Mouse (Mus musculus): Measurements from ENCODE around the gene Ndufa5. TPM values are rescaled to one million over a fixed set of nuclear protein-coding genes. Genes with fewer than 3 reads are reported as not detected.

Gene Ndufa5
- 281 and 290 TPM in 2 replicates for polyA plus RNA-seq (2014; fragmentation: Nextera tagmentation; extraction: Ambion mirVana)

DNA sequence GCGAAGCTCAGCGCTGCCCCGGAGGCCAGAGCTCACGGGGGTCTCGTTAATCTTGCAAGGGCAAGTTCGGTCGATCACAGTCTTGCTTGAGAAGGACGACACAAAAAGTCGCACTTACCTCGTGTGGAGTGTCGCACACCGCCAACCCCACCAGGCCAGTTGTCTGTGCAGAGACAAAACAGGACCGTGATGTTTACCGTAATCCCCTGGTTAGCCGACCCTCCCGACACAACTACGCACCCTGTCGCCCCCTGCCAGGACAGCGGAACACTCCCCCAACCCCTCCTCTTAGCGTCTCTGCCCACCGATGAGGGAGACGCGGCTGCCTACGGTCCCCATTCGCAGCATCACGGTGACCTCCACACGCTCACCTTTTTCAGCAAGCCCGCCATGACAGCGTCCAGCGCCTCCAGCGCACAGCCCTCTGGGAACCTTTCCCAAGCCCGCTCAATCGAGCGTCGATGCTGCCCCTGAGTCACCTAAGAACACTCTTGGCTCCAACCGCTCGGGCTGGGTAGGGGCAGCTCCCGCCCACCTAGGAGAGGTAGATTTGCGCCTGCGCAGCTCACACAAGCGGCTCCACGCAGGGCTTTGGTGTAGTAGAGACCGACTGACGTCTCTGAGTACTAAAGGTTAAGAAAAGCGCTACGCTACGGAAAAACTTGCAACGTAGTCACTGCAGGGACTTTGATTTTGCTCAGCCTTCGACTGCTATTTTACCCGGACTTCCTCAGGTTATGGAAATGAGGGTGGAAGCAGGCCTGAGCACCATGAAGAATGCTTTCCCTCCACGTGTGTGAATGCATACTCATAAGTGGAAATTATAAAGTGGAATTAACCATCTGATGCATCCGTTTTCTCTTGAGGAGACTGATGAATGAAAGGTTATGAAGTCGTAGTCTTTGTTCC is at the start of gene Ndufa5:
Ndufa5 (minus strand) TSS at position 859 of the 909 bp plus-strand sequence.
- DNase-seq (ENCODE audit: low spot score), result peak; percentile 94
- Histone ChIP-seq H3K27me3 (ENCODE audit: control insufficient read depth, insufficient read depth, low read length) (no peaks in the 10 kb centered on the region), H3K9ac (ENCODE audit: low read length) (peak within 1 kb of the TSS; percentile 68), H3K9me3 (ENCODE audit: control insufficient read depth, low read length) (no peaks in the 10 kb centered on the region), H3K36me3 (ENCODE audit: control insufficient read depth, insufficient read depth, low read length) (no peaks in the 10 kb centered on the region; the same call in 1 of the 2 replicates), H3K4me3 (ENCODE audit: low read depth, low read length) (peak within 1 kb of the TSS; percentile 80), H3K4me1 (ENCODE audit: control insufficient read depth, insufficient read depth, low read length) (peaks cover 5% of the 10 kb centered on the region; the same call in 1 of the 2 replicates), H3K27ac (replicated peaks; ENCODE audit: low read depth, low read length) (no peak within 1 kb of the TSS), H3K4me2 (ENCODE audit: low read depth, severe bottlenecking) (peak within 1 kb of the TSS; percentile 49)
- peak; percentile 98 for ATAC-seq (ENCODE audit: insufficient number of reproducible peaks, low FRiP score, low TSS enrichment, low read depth)
- WGBS, result under 1% methylated on average over 53 of the region's 53 CpGs

DNA sequence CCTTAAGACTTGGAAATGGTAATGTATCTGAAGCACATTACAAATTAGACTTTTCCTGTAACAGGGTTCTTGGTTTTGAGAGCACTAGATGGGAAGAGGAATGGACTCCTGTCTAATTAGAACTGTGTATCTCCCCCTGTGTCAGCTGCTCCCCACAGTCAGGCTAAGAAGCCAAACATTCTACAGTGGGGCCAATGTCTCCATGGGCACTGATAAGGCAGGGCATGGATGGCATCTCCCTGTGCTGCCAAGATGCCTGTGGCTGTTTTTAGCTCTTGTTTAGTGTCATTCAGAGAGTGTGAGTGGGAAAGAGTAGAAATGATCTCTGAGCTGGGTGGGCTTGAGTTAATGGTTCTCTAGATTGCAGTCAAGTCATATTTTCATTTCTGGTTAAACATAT is 45.5 kb upstream of the Ndufa5 start:
- no peak overlapping the region for H3K4me2 ChIP-seq (ENCODE audit: low read depth, severe bottlenecking)
- no peaks in the 10 kb centered on the region for H3K4me1 ChIP-seq (ENCODE audit: control insufficient read depth, insufficient read depth, low read length)
- no peak overlapping the region for H3K4me3 ChIP-seq (ENCODE audit: low read depth, low read length)
- H3K27ac ChIP-seq (replicated peaks; ENCODE audit: low read depth, low read length), result no peak overlapping the region
- no peak overlapping the region for H3K9ac ChIP-seq (ENCODE audit: low read length)
- ATAC-seq (ENCODE audit: insufficient number of reproducible peaks, low FRiP score, low TSS enrichment, low read depth), result no peak
- DNase-seq (ENCODE audit: low spot score), result no peak
- H3K36me3 ChIP-seq (ENCODE audit: control insufficient read depth, insufficient read depth, low read length), result no peaks in the 10 kb centered on the region
- H3K27me3 ChIP-seq (ENCODE audit: control insufficient read depth, insufficient read depth, low read length), result no peaks in the 10 kb centered on the region
- H3K9me3 ChIP-seq (ENCODE audit: control insufficient read depth, low read length), result no peaks in the 10 kb centered on the region

DNA sequence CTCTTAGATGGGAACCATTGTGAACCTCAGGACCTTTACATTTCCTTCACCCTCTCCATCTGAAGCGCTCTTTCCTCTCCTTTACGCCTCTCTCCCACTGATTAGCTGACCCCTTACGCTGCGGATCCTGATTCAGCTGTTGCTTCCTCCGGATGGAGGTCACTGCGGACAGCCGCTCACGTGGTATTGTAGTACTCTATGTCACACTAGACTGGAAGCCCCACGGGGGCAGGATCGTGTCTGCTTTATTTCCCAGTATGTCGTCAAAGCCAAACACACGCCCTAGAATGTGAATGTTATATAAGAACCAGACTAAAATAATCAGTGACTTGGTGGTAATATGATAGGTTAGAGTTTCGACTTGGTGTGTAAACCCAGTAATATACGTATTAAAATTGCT is 44.6 kb upstream of the Ndufa5 start:
- Histone ChIP-seq H3K4me3 (ENCODE audit: low read depth, low read length) (no peak overlapping the region), H3K27me3 (ENCODE audit: control insufficient read depth, insufficient read depth, low read length) (no peaks in the 10 kb centered on the region), H3K36me3 (ENCODE audit: control insufficient read depth, insufficient read depth, low read length) (no peaks in the 10 kb centered on the region), H3K9me3 (ENCODE audit: control insufficient read depth, low read length) (no peaks in the 10 kb centered on the region), H3K4me1 (ENCODE audit: control insufficient read depth, insufficient read depth, low read length) (no peaks in the 10 kb centered on the region), H3K4me2 (ENCODE audit: low read depth, severe bottlenecking) (no peak overlapping the region), H3K9ac (ENCODE audit: low read length) (no peak overlapping the region), H3K27ac (replicated peaks; ENCODE audit: low read depth, low read length) (no peak overlapping the region)
- DNase-seq (ENCODE audit: low spot score) (no peak), ATAC-seq (ENCODE audit: insufficient number of reproducible peaks, low FRiP score, low TSS enrichment, low read depth) (no peak)
- 91% methylated on average over 14 of the region's 14 CpGs for WGBS

DNA sequence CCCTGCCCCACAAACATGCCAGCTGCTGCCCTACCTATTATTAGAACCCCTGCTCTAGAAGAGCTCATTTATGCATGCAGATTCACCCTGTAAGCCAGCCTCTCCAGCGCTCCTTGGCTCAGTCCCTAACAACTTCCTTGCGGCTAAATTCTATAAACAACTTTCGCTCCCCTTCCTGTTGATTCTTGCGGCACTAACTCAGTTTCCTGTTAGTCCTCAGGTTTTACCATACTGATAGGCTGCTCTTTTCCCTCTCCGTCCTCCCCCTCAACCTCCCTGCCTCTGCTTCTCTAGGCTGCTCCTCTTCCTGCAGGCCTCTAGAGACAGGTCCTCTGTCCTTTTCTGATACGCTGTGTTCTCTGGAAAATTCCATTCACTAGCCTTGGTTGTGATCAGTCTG is 43.3 kb upstream of the Ndufa5 start:
- no peaks in the 10 kb centered on the region for H3K36me3 ChIP-seq (ENCODE audit: control insufficient read depth, insufficient read depth, low read length)
- no peak for DNase-seq (ENCODE audit: low spot score)

DNA sequence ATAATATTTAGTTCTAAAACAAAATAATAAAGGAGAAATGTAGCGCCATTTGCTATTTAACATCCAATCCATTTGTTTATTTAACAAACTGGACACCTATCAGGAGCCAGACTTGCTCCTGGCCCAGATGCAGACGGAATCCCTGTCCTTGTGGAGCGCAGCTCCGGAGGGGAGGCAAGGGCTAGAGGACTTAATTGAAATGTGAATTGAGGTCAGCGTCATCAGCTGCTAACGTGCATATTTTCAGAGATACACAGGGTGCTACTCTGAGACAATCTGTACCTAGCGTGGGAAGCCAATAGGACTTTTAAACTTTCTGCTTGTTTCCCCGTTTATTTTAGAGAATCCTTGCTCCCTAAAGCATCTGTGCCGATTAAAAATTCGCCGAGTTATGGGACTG is 42.5 kb upstream of the Ndufa5 start:
- H3K36me3 ChIP-seq (ENCODE audit: control insufficient read depth, insufficient read depth, low read length), result no peaks in the 10 kb centered on the region
- H3K9me3 ChIP-seq (ENCODE audit: control insufficient read depth, low read length), result no peaks in the 10 kb centered on the region
- no peak overlapping the region for H3K4me3 ChIP-seq (ENCODE audit: low read depth, low read length)
- no peak overlapping the region for H3K4me2 ChIP-seq (ENCODE audit: low read depth, severe bottlenecking)
- no peaks in the 10 kb centered on the region for H3K27me3 ChIP-seq (ENCODE audit: control insufficient read depth, insufficient read depth, low read length)
- H3K27ac ChIP-seq (replicated peaks; ENCODE audit: low read depth, low read length), result no peak overlapping the region
- H3K9ac ChIP-seq (ENCODE audit: low read length), result no peak overlapping the region
- no peak for DNase-seq (ENCODE audit: low spot score)
- WGBS, result 81% methylated on average over 11 of the region's 11 CpGs
- ATAC-seq (ENCODE audit: insufficient number of reproducible peaks, low FRiP score, low TSS enrichment, low read depth), result no peak
- H3K4me1 ChIP-seq (ENCODE audit: control insufficient read depth, insufficient read depth, low read length), result no peaks in the 10 kb centered on the region

More for the DNA sequence above, 43.3 kb upstream of the Ndufa5 start:
- Histone ChIP-seq H3K9ac (ENCODE audit: low read length) (no peak overlapping the region), H3K9me3 (ENCODE audit: control insufficient read depth, low read length) (no peaks in the 10 kb centered on the region), H3K27me3 (ENCODE audit: control insufficient read depth, insufficient read depth, low read length) (no peaks in the 10 kb centered on the region), H3K4me2 (ENCODE audit: low read depth, severe bottlenecking) (no peak overlapping the region), H3K27ac (replicated peaks; ENCODE audit: low read depth, low read length) (no peak overlapping the region), H3K4me1 (ENCODE audit: control insufficient read depth, insufficient read depth, low read length) (no peaks in the 10 kb centered on the region), H3K4me3 (ENCODE audit: low read depth, low read length) (no peak overlapping the region)
- no peak for ATAC-seq (ENCODE audit: insufficient number of reproducible peaks, low FRiP score, low TSS enrichment, low read depth)
- 75% methylated on average over 6 of the region's 6 CpGs for WGBS

DNA sequence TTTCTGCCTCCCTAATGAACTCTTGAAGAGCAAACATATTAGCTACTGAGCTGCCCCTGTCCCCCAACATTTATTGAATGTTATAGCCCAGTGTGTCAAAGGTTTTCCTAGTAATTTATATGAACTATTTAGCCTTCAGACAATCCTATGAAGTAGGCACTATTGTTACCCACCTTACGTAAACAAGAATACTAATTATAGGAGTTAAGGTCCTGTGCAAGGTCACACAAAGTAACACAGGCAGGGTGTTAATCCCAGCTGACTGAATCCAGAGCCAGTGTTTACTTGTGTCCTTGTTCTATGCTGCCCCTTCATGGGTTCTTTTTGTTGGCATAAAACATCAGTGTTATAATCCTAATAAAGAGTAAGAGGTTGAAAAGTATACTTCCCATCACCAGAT is 41.9 kb upstream of the Ndufa5 start:
- H3K4me2 ChIP-seq (ENCODE audit: low read depth, severe bottlenecking), result no peak overlapping the region
- no peaks in the 10 kb centered on the region for H3K36me3 ChIP-seq (ENCODE audit: control insufficient read depth, insufficient read depth, low read length)
- no peaks in the 10 kb centered on the region for H3K4me1 ChIP-seq (ENCODE audit: control insufficient read depth, insufficient read depth, low read length)
- no peak overlapping the region for H3K9ac ChIP-seq (ENCODE audit: low read length)
- no peak overlapping the region for H3K4me3 ChIP-seq (ENCODE audit: low read depth, low read length)
- no peaks in the 10 kb centered on the region for H3K9me3 ChIP-seq (ENCODE audit: control insufficient read depth, low read length)
- DNase-seq (ENCODE audit: low spot score) (no peak), ATAC-seq (ENCODE audit: insufficient number of reproducible peaks, low FRiP score, low TSS enrichment, low read depth) (no peak)
- no peaks in the 10 kb centered on the region for H3K27me3 ChIP-seq (ENCODE audit: control insufficient read depth, insufficient read depth, low read length)
- no peak overlapping the region for H3K27ac ChIP-seq (replicated peaks; ENCODE audit: low read depth, low read length)
- WGBS, result 44% methylated on average over 1 of the region's 1 CpGs

DNA sequence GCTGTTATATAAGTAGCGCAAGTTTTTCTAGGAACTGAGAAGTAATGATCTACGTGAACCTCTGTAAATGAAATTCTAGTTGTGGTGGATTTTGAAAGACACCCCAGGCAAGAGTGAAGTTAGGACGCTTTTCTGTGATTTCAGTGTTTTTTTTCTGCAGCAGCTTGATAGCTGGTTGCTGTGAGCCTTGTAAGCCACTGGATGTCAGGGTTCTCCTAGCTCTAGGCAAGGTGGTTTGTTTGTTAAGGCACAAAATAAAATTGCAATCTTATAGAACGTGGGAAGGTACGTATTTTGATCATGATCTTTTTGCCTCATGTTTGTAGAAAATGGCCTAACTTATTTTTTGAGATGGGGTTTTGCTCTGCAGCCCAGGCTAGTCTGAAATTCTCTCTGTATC is 41.1 kb upstream of the Ndufa5 start:
- H3K27ac ChIP-seq (replicated peaks; ENCODE audit: low read depth, low read length), result no peak overlapping the region
- no peak overlapping the region for H3K9ac ChIP-seq (ENCODE audit: low read length)
- H3K9me3 ChIP-seq (ENCODE audit: control insufficient read depth, low read length), result no peaks in the 10 kb centered on the region
- no peak for ATAC-seq (ENCODE audit: insufficient number of reproducible peaks, low FRiP score, low TSS enrichment, low read depth)
- no peak for DNase-seq (ENCODE audit: low spot score)
- H3K4me3 ChIP-seq (ENCODE audit: low read depth, low read length), result no peak overlapping the region
- H3K36me3 ChIP-seq (ENCODE audit: control insufficient read depth, insufficient read depth, low read length), result no peaks in the 10 kb centered on the region
- no peaks in the 10 kb centered on the region for H3K27me3 ChIP-seq (ENCODE audit: control insufficient read depth, insufficient read depth, low read length)
- no peaks in the 10 kb centered on the region for H3K4me1 ChIP-seq (ENCODE audit: control insufficient read depth, insufficient read depth, low read length)
- 83% methylated on average over 5 of the region's 5 CpGs for WGBS
- no peak overlapping the region for H3K4me2 ChIP-seq (ENCODE audit: low read depth, severe bottlenecking)

DNA sequence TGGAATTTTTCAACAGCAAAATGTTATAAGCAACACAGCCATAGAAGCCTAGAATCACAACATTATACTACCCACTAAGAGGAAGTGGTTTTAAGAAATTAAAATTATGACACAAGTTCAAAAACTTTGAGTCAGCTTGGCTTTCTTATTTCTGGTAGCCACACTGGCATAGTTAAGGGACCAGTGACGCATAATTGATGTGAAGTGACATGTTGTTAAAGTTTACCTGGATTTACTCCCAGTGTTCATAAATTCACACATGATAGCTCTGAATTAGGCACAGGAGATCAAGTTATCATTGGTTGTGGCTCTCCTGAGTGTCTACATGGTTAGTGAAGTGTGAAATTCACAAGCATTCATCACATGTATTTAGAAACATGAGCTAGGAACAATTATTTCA is 37.1 kb upstream of the Ndufa5 start:
- no peak for ATAC-seq (ENCODE audit: insufficient number of reproducible peaks, low FRiP score, low TSS enrichment, low read depth)

More for the DNA sequence above, 37.1 kb upstream of the Ndufa5 start:
- Histone ChIP-seq H3K4me2 (ENCODE audit: low read depth, severe bottlenecking) (no peak overlapping the region), H3K27me3 (ENCODE audit: control insufficient read depth, insufficient read depth, low read length) (no peaks in the 10 kb centered on the region), H3K4me3 (ENCODE audit: low read depth, low read length) (no peak overlapping the region), H3K27ac (replicated peaks; ENCODE audit: low read depth, low read length) (no peak overlapping the region), H3K9me3 (ENCODE audit: control insufficient read depth, low read length) (no peaks in the 10 kb centered on the region), H3K4me1 (ENCODE audit: control insufficient read depth, insufficient read depth, low read length) (no peaks in the 10 kb centered on the region), H3K9ac (ENCODE audit: low read length) (no peak overlapping the region), H3K36me3 (ENCODE audit: control insufficient read depth, insufficient read depth, low read length) (no peaks in the 10 kb centered on the region)
- WGBS, result 86% methylated on average over 1 of the region's 1 CpGs
- no peak for DNase-seq (ENCODE audit: low spot score)
